Mouse (Mus musculus): ENCODE data around the gene Olfr12.
A peak's percentile ranks its signal among the peaks of the same experiment; 100 is the strongest.

Olfr12 gene

DNA sequence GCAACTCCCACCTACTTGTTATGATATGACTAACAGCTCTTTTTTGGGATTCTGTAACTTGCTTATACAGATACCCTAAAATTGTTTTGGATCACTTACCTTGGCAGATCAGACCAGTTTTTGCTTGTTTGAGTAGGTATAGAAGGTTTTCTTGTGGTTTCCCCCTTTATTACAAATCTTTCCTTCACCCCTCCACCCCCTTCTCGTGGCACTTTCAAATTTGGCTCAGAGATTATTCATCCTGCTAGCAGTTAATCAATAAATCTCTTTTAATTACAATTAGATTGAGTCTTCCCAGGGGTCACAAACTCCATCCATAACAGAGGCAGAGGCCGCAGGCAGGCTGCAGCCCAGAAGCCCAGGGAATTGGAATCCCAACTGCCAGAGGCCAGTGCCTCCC lies at the start of gene Olfr12:
Olfr12 (plus strand) TSS at position 301 of the 400 bp plus-strand sequence.
- no peak for DNase-seq (ENCODE audit: low read depth)

DNA sequence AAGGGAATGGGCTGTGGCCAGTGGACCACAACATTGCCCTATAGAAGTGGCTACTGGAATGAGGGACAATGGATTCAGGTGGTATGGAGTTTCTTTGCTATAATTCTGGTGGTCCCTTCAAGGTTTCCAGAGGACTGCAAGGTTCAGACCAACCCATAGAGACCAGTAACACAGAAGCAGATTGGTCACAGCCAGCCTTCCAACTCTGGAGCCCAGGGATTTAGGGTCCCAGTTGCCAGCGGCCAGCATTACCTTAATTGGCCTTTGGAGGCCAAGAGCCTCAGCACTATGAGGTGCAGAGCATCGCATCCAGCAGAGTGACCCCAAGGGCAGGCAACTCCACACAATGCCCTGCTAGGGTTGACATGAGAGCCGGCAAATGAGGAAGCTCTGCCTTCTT lies 46.6 kb upstream of the Olfr12 start, which contains the start of gene Olfr1413:
Olfr1413 (plus strand) TSS at position 301 of the 400 bp plus-strand sequence.
- no peak for DNase-seq (ENCODE audit: low read depth)

DNA sequence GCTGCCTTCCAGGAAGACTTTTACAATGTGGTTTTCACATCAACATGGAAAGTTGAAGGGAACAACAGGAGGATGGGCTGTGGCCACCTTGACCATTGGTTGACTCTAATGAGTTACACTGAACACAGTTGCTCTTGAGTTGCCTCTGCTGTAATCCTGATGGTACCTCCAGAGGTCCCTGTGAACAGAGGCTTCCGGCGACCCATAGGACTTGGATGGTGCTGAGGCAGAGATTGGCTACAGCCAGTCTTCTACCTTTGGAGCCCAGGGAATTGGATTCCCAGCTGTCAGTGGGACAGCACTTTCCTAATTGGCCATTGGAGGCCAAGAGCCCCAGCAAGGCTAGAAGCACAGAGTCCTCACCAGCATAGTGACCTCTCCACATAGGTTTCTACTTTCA lies 32.1 kb upstream of the Olfr12 start, which contains the start of gene Olfr1412:
Olfr1412 (plus strand) TSS at position 301 of the 400 bp plus-strand sequence.
- DNase-seq (ENCODE audit: low read depth), result no peak

DNA sequence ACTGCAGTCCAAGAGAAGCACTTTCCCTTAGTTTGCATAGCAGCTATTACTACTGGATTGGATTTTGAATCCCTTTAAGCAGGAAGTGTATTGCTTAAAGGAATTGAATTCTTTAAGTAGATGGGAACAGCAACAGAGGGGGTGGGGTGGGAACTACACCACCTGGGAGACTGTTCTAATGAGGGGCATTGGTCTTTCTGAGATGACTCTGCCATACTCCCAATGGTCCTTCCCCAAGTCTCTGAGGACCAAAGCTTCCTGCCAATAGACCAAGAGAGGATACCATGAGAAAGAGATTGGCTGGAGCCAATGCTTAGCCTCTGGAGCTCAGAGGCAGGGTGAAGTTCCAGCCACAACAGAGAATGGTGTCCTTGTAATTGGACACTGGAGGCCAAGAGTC lies 23.5 kb upstream of the Olfr12 start, which contains the start of gene Olfr1411:
Olfr1411 (plus strand) TSS at position 301 of the 400 bp plus-strand sequence.
- no peak for DNase-seq (ENCODE audit: low read depth)

DNA sequence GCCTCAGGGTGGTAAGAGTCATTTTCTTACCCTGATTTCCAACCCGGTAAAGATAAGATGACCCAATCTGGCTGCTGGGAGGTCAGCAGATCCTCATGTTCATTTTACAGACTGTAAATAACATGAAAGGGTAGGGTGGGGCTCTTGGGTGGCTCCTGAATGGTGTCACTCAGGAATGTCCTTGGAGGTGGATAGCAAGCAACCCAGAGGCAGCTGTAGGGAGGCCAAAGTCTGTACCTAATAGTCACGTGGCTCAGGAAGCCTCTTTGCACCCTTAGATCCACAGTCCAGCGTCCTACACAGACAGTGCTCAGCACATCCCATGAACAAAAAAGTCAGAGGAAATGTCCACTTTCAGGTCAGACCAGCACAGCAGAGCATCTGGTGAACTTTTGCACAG lies 21.6 kb upstream of the Olfr12 start:
- no peak for DNase-seq (ENCODE audit: low read depth)

DNA sequence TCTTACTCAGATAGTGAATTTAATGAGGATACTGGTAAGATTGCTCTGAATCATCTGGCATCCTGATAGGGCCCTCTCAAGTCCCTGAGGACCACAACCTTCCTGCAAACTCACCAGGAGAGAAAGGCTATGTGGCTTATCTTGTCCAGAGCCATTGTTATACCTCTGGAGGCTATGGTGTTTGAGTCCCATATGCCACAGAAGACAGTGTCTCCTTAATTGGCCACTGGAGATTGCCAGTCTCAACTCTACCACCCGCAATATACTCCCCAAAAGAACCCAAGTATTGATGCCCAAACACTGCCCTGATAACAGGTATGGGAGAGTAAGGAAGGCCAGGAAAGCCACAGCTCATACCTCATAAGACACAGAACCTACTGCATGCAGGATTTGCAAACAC lies 12.1 kb upstream of the Olfr12 start, which contains the start of gene Olfr1410:
Olfr1410 (plus strand) TSS at position 301 of the 400 bp plus-strand sequence.
- DNase-seq (ENCODE audit: low read depth), result no peak

DNA sequence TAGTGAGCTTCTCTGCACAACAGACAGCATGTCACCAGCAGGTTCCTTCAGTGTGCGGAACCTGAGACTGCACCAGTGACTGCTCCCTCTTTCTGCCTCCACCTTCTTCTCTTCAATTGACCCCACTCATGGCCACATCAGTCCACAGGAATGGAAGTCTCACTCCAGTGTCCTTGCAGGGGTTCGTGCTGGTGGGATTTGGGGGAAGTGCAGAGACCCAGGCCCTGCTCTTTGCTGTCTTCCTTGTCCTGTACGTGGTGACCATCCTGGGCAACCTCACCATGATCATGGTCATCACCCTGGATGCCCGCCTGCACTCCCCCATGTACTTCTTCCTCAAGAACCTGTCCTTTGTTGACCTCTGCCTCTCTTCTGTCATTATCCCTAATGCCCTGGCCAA lies 9.9 kb upstream of the Olfr12 start:
- no peak for DNase-seq (ENCODE audit: low read depth)

DNA sequence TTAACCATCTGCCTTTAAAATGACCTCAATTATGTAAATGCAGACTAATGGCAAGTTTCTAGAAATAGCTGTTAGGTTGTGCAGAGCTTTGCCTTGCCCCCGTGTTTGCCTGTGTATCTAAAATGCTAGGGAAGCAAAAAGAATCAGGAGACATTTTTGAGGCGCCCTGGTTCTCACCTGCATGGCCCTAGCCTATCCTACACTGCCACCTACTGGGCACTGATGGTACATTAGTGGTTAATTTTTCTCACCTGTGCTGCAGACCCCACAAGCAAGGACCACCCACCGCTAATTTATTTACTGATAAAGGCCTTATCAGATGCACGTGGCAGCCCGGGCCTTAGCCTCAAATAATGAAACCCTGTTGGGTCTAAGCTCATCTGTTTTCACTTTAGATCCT lies 6.6 kb upstream of the Olfr12 start:
- peak; percentile 65 for DNase-seq (ENCODE audit: low read depth)

DNA sequence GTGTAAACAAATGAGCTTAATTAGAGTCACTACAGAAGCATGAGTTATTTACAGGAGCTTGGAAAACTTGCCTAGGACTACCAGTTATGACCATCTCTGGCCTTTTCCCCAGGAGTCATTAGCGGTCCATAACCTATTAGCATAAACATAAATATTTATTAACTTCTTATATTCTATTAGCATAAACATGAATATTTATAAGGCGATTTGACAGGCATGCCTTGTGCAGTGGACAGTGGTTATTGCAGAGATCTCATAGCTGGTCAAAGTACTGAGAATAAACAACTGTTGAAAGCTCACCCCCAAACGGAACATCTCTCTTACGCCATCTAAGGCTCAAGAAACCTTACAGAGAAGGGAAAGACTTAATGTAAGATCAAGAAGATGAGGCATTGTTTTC lies 4.4 kb upstream of the Olfr12 start:
- DNase-seq (ENCODE audit: low read depth), result no peak

DNA sequence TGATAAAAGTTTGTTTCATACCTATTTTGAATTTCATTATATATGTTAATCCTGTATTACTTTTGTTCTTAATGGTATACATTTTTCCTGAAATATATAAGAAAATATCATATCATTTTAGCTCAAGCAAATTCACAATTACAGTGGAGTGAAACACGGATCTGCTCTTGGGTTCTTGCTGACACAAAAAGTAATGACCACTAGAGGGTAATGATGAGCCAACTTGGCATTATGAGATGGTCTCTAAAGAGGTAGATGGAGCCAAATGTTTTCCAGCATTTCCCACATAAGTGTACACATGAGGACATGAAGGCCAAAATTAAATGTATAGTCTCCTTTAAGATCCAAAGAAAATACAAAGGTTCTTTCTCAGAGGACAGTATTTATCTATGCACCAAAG lies 3.1 kb upstream of the Olfr12 start:
- peak; percentile 87 for DNase-seq (ENCODE audit: low read depth)

DNA sequence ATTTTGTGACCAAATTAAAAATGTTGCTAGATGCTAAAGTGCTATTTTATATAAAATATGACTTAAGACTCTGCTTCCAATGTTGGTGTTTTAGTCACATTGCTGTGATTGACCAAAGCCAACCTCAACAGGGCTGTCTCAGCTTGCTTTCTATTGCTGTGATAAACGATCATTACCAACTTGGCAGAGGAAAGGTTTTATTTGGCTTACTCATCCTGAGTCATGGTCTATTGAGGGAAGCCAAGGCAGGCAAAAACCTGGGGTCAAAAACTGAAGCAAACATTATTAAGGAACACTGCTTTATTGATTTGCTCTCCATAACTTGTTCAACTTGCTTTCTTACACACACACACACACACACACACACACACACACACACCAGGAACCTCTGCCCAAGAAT lies 1.5 kb upstream of the Olfr12 start:
- peak; percentile 86 for DNase-seq (ENCODE audit: low read depth)

DNA sequence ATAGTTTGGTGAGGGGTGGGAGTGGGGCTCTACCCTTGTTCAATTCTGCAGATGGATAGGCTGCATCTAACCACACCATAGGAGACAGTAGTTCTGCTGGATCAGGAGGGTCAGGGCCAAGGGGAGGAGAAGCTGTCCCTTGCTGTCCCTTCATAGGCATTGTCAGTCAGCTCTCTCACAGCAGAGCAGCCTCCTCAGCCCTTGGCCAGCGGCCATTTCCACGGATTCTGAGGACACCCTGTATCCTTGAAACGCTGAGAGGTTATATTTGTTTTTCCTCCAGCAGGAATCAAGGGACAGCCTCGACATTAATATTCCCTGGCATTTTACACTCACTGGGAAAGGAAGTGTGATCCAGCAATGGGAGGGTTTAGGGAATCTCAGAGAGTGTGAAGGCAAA lies 772 bp downstream of the Olfr12 start:
- no peak for DNase-seq (ENCODE audit: low read depth)

DNA sequence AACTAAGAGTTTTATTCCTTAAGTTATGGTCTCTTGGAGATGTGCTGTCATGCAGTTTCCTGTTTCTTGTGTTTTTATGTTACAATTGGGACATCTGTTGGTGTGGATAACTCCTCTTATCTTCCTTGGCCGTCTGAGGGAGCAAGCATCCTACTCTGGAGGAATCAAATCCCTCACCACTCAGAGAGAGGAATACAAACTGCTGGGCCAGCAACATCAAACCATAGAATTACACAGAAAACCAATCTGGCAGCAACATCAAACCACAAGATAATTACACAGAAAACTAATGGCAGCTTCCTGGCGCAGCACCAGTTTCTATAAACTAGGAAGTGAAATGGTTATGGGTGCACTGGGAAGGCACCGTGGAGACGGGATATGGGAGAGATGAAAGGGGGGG lies 10.6 kb downstream of the Olfr12 start:
- DNase-seq (ENCODE audit: low read depth), result no peak

DNA sequence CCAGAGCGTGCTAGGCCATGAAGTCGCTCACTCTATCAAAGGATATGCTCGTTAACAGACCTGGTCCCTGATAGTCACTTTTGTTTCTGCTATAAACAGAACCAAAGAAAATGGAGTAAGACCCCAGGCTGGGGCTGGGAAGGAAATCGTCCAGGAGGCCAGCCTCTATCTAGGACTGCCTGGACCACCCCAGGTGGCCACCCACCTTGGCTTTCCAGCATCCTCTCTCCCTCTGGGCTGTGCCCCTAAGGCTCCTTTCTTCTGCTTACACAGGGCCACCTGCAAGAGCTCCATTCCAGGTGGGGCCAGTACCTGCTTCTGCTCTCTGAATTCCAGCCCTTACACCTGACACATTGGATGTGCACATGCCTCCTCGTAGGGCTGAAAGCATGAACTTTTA lies 14.6 kb downstream of the Olfr12 start:
- DNase-seq (ENCODE audit: low read depth), result no peak

DNA sequence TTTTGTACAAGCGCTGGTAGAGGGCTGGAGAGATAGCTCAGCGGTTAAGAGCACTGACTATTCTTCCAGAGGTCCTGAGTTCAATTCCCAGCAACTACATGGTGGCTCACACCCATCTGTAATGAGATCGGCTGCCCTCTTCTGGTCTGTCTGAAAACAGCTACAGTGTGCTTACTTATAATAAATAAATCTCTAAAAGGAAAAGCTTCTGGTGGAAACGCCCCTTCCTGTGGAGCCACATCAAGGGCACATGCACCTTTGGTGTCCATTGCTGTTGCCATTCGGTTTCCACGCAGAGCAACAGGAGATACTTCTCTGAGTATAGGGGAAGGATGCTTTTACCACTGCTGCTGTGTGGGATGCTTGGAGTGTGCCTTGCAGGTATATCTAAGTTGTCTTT lies 15.4 kb downstream of the Olfr12 start:
- no peak for DNase-seq (ENCODE audit: low read depth)

DNA sequence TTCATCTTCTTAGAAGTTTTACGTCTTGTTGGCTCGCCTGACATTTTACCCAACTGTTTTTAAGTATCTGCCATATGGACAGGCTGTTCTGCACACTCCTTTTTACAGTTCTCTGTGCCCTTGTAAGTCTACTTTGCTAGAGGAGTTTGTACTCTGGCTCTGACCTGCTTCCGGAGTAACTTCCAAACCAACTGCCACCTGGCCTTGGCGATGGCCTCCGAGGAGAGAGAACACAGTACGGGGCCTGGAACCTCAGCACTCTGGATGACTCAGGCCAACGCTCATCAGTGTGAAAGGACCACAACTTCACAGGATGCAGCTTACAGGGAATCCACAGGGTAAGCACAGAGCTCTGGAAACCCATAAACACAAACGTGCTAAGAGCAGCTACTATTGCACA lies 16.1 kb downstream of the Olfr12 start:
- DNase-seq (ENCODE audit: low read depth), result no peak

DNA sequence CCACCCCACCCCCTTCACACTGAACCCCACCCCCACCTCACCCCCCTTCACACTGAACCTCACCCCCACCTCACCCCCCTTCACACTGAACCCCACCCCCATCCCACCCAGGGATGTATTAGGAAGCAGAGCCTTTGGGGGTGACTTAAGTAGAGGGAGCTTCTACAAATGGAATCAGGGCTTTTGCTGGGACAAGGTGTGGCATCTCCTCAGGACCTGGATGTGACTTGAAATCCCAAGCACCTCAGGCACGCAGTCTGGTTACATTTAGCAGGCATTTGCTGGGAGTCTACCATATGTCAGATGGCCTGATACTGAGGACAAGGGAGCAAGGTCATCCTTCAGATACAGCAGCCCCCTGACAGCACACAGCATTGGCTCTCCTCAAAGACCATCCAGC lies 17.0 kb downstream of the Olfr12 start:
- no peak for DNase-seq (ENCODE audit: low read depth)

DNA sequence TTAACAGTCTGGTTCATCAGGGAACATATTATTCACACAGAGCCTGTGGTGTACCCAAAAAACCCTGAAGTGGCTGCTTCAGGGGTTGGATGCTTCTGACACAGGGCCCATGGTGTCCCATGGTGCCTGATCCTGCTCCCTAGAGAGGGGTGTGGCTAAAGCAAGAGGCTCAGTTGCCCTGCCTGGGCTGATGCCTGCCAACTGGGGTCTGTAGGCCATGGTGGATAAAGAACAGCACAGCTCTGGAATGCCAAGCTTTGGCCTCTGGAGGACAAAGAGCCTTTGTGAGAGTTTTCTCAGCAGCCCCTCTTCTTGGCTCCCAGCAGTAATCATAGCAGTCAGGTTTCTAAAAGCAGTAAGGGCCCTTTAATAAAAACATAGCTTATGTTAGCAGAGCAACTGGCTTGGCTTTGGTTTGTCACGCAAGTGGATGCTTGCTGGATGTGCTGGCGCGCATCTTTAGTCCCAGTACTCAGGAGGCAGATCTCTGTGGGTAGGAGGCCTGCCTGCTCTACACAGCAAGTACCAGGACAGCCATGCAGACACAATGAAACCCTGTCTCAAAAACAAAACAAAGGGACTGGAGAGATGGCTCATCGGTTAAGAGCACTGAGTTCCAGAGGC lies 17.5 kb downstream of the Olfr12 start:
- DNase-seq (ENCODE audit: low read depth), result peak; percentile 83

DNA sequence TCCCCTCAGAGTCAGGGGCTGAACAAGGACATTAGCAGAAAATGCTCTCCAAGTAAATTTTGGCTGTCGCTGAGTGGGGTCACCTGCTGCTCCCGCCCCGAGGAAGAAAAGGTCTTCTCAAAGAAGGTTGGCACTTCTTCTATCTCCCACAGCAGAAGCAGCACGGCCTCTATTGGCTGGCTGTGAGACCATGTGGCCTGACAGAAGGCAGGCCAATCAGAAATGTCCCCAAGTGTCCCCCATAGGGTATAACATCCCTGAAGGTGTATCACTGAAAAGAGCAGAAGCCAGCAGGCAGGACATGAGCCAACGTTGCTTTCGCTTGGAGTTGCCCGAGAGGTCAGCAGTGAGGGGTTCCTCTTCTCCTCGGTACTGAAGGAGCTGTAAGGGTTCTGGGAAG lies 18.4 kb downstream of the Olfr12 start:
- DNase-seq (ENCODE audit: low read depth), result no peak

DNA sequence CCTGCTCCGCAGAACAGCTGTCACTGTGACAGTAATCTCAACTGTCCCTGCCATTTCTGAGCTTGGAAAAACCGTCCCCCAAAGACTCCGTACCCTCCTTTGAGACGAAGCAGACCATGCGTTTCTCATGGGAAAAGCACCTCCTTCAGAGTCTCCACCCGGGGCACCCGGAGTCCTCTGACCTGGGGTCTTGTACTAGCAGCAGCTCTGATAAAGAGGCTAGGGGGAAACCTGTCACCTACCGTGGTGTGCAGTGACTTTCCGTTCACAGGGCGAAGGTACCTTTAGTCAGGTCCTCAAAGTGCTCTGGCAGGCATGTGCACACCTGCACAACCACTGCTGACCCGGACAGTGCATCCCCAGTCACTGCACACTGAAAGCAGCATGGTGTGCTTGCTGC lies 19.1 kb downstream of the Olfr12 start:
- DNase-seq (ENCODE audit: low read depth), result no peak

DNA sequence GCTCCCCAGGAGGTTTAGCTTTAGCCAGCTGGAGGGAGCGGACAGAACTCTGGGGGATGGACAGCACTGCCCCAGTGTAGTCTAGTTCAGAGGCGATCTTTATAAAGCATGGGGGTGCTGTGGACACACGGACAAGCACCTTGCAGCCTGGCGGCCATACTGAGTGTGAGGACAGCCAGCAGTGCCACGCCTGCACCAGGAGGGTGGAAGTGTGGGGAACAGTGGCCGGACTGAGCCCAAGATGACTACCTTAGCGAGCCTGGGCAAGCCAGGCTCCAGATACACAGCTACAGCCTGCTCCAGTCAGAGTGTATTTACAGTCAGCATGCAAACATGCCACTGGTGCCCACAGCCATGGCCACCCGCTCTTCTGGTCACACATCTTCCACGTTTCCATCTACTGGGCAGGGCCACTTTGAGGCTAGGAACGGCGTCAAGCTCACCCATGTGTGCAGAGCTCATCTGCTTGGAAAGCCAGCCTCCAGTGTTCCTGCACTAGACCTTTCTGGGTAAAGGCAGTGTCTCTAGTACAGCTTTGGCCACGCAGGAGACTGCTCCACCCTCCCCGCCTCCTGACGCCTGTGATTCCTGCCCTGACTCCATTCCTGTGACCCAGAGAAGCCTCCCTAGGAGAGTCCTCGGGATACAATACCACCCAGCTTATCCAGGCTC lies 20.0 kb downstream of the Olfr12 start:
- no peak for DNase-seq (ENCODE audit: low read depth)

DNA sequence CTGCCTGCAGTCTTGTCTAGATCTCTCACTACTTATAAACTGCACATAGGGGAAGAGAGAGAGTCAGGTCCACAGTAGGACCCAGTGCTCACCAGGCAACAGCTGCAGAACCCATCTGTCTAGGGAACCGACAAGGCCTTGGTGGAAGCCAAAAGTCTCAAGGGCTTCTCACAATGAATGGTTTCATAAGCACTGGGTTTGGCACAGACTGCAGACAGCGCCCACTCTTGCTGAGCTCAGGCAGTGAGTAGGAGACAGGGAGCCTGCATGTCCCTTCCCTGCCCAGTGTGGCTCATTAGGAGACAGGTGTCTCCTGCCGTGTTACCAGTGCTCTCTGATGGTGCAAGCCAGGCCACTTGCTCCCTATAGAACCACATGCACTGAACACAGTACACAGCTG lies 20.6 kb downstream of the Olfr12 start:
- DNase-seq (ENCODE audit: low read depth), result peak; percentile 33

DNA sequence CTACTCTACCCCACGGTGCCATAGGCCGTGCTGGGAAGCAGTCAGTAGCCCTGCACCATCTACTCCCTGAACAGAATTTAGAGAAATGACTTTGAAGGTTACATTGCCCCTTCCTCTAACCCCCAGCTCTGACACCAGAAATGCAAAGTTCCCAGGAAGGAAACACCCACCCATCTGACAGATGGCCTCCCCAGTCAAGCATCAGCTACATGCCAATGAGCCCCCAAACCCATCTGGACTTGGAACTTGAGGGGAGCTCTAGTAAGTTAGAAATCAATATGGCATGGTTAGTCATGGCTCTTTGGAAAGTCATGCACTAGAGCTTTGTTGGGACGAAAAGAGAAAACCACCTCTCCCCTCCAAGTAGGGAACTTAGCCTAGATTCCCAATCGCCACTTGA lies 21.1 kb downstream of the Olfr12 start:
- DNase-seq (ENCODE audit: low read depth), result no peak

DNA sequence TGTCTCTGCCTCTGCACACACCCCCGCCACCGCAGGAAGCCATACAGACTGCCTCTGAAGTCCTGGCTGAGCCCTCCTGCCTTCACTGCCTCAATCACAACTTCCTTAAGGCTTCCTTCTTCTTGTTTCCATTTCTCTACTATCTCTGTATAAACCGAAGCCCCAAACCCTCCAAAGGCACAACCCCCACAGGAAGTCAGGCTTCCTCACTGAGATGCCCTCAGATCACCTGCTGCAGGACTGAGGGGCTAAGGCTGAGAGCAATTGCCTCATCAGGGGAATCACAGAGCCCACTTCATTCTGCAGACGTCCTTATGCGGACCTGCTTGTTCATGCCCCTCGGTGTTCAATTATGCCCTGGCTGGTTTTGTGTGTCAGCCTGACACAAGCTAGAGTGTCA lies 22.8 kb downstream of the Olfr12 start:
- DNase-seq (ENCODE audit: low read depth), result no peak
